Mouse (Mus musculus): ENCODE data around the gene Mapkapk2. TPM values are rescaled to one million over a fixed set of nuclear protein-coding genes. Genes with fewer than 3 reads are reported as not detected.

The Mapkapk2 gene
- polyA plus RNA-seq, 1 experiment from 2014 or later = 44.7 TPM

- H3K27ac ChIP-seq (replicated peaks; ENCODE audit: low read depth, low read length) = no peak overlapping the region
- DNase-seq (ENCODE audit: low spot score) (no peak), ATAC-seq (replicated peaks; ENCODE audit: insufficient number of reproducible peaks, low FRiP score, low TSS enrichment, low read depth) (no peak)
- no peaks in the 10 kb centered on the region for H3K27me3 ChIP-seq (ENCODE audit: control insufficient read depth, insufficient read depth, low read length)
- 72% methylated on average over 3 of the region's 3 CpGs for WGBS
- H3K4me3 ChIP-seq (ENCODE audit: low read depth, low read length) = no peak overlapping the region
- no peaks in the 10 kb centered on the region for H3K9me3 ChIP-seq (replicated peaks; ENCODE audit: control insufficient read depth, low read length)
- H3K9ac ChIP-seq (replicated peaks; ENCODE audit: low read length) = no peak overlapping the region
- H3K36me3 ChIP-seq (replicated peaks; ENCODE audit: control insufficient read depth, insufficient read depth, low read depth, low read length) = no peaks in the 10 kb centered on the region
- no peak overlapping the region for H3K4me2 ChIP-seq (ENCODE audit: low read depth, low read length)
- H3K4me1 ChIP-seq (ENCODE audit: control insufficient read depth, insufficient read depth, low read length) = peaks cover 4% of the 10 kb centered on the region; the same call in 1 of the 2 replicates
These were observed 12.4 kb downstream of the Mapkapk2 start for GRCm38 (mm10) chr1:131085272-131085671.

- Histone ChIP-seq H3K27ac (replicated peaks; ENCODE audit: low read depth, low read length) (no peak overlapping the region), H3K9ac (replicated peaks; ENCODE audit: low read length) (no peak overlapping the region), H3K27me3 (ENCODE audit: control insufficient read depth, insufficient read depth, low read length) (no peaks in the 10 kb centered on the region), H3K9me3 (replicated peaks; ENCODE audit: control insufficient read depth, low read length) (no peaks in the 10 kb centered on the region), H3K4me1 (ENCODE audit: control insufficient read depth, insufficient read depth, low read length) (peaks cover 4% of the 10 kb centered on the region; the same call in 1 of the 2 replicates), H3K4me2 (ENCODE audit: low read depth, low read length) (no peak overlapping the region), H3K36me3 (replicated peaks; ENCODE audit: control insufficient read depth, insufficient read depth, low read depth, low read length) (no peaks in the 10 kb centered on the region), H3K4me3 (ENCODE audit: low read depth, low read length) (no peak overlapping the region)
- ATAC-seq (replicated peaks; ENCODE audit: insufficient number of reproducible peaks, low FRiP score, low TSS enrichment, low read depth) (no peak; the same call in 1 of the 2 replicates), DNase-seq (ENCODE audit: low spot score) (no peak)
- 32% methylated on average over 8 of the region's 8 CpGs for WGBS
These were observed 13.3 kb downstream of the Mapkapk2 start for GRCm38 (mm10) chr1:131084289-131084688.

- Histone ChIP-seq H3K4me2 (ENCODE audit: low read depth, low read length) (no peak overlapping the region), H3K9me3 (replicated peaks; ENCODE audit: control insufficient read depth, low read length) (no peaks in the 10 kb centered on the region), H3K27me3 (ENCODE audit: control insufficient read depth, insufficient read depth, low read length) (no peaks in the 10 kb centered on the region), H3K9ac (replicated peaks; ENCODE audit: low read length) (no peak overlapping the region), H3K4me1 (ENCODE audit: control insufficient read depth, insufficient read depth, low read length) (peaks cover 4% of the 10 kb centered on the region; the same call in 1 of the 2 replicates), H3K36me3 (replicated peaks; ENCODE audit: control insufficient read depth, insufficient read depth, low read depth, low read length) (no peaks in the 10 kb centered on the region), H3K27ac (replicated peaks; ENCODE audit: low read depth, low read length) (no peak overlapping the region), H3K4me3 (ENCODE audit: low read depth, low read length) (no peak overlapping the region)
- WGBS = 74% methylated on average over 4 of the region's 4 CpGs
- ATAC-seq (replicated peaks; ENCODE audit: insufficient number of reproducible peaks, low FRiP score, low TSS enrichment, low read depth) (no peak), DNase-seq (ENCODE audit: low spot score) (no peak)
These were observed 14.0 kb downstream of the Mapkapk2 start for GRCm38 (mm10) chr1:131083609-131084008.

GRCm38 (mm10) chr1:131083122-131083521, 14.5 kb downstream of the Mapkapk2 start:
- no peak for ATAC-seq (replicated peaks; ENCODE audit: insufficient number of reproducible peaks, low FRiP score, low TSS enrichment, low read depth)
- Histone ChIP-seq H3K4me2 (ENCODE audit: low read depth, low read length) (no peak overlapping the region), H3K27me3 (ENCODE audit: control insufficient read depth, insufficient read depth, low read length) (no peaks in the 10 kb centered on the region), H3K9ac (replicated peaks; ENCODE audit: low read length) (no peak overlapping the region), H3K27ac (replicated peaks; ENCODE audit: low read depth, low read length) (no peak overlapping the region), H3K4me3 (ENCODE audit: low read depth, low read length) (no peak overlapping the region), H3K4me1 (ENCODE audit: control insufficient read depth, insufficient read depth, low read length) (peaks cover 4% of the 10 kb centered on the region; the same call in 1 of the 2 replicates), H3K9me3 (replicated peaks; ENCODE audit: control insufficient read depth, low read length) (no peaks in the 10 kb centered on the region), H3K36me3 (replicated peaks; ENCODE audit: control insufficient read depth, insufficient read depth, low read depth, low read length) (no peaks in the 10 kb centered on the region)
- WGBS = 63% methylated on average over 5 of the region's 5 CpGs
- no peak for DNase-seq (ENCODE audit: low spot score)

GRCm38 (mm10) chr1:131080686-131081085, 16.9 kb downstream of the Mapkapk2 start:
- H3K4me1 ChIP-seq (ENCODE audit: control insufficient read depth, insufficient read depth, low read length) = peaks cover 4% of the 10 kb centered on the region; the same call in 1 of the 2 replicates

GRCm38 (mm10) chr1:131079762-131080161, 17.9 kb downstream of the Mapkapk2 start:
- no peak for ATAC-seq (replicated peaks; ENCODE audit: insufficient number of reproducible peaks, low FRiP score, low TSS enrichment, low read depth)

More at GRCm38 (mm10) chr1:131080686-131081085, 16.9 kb downstream of the Mapkapk2 start:
- Histone ChIP-seq H3K27ac (replicated peaks; ENCODE audit: low read depth, low read length) (no peak overlapping the region), H3K9me3 (replicated peaks; ENCODE audit: control insufficient read depth, low read length) (no peaks in the 10 kb centered on the region), H3K27me3 (ENCODE audit: control insufficient read depth, insufficient read depth, low read length) (no peaks in the 10 kb centered on the region), H3K4me3 (ENCODE audit: low read depth, low read length) (no peak overlapping the region), H3K9ac (replicated peaks; ENCODE audit: low read length) (no peak overlapping the region), H3K4me2 (ENCODE audit: low read depth, low read length) (no peak overlapping the region), H3K36me3 (replicated peaks; ENCODE audit: control insufficient read depth, insufficient read depth, low read depth, low read length) (no peaks in the 10 kb centered on the region)
- WGBS = 87% methylated on average over 1 of the region's 1 CpGs
- DNase-seq (ENCODE audit: low spot score) = no peak
- no peak for ATAC-seq (replicated peaks; ENCODE audit: insufficient number of reproducible peaks, low FRiP score, low TSS enrichment, low read depth)

DNA sequence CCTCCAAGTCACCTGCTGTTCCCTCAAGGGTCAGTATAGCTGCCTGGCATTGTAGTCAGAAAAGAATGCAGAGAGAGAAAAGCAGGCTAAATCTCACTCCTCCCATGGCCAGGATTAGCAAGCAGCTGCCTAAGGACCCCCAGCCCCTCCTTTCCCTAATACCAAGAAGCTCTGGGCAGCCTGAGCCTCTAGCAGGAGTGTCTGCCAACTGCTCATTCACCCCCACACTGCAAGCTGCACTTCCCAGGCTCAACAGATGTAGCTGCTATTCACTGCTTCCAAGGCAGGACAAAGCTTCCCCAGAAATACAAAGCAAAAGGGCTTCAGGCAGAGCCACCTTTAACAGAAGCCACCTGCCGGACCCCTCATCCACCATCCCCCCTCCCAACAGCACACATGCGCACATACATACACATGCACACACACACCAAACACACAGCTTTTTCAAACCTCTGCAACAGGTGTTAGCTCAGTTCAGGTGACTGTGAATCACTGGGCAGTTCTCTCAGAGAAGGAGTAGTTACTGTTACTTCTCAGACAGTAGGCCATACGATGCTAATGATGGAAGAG, 18.8 kb downstream of the Mapkapk2 start:
- H3K27ac ChIP-seq (replicated peaks; ENCODE audit: low read depth, low read length) = 0 out of 2 replicates have a peak overlapping the region, but pooled peaks have one; percentile 22
- 52% methylated on average over 3 of the region's 3 CpGs for WGBS
- ATAC-seq (replicated peaks; ENCODE audit: insufficient number of reproducible peaks, low FRiP score, low TSS enrichment, low read depth) = peak; percentile 81
- no peaks in the 10 kb centered on the region for H3K36me3 ChIP-seq (replicated peaks; ENCODE audit: control insufficient read depth, insufficient read depth, low read depth, low read length)
- no peaks in the 10 kb centered on the region for H3K9me3 ChIP-seq (replicated peaks; ENCODE audit: control insufficient read depth, low read length)
- peaks cover 4% of the 10 kb centered on the region; the same call in 1 of the 2 replicates for H3K4me1 ChIP-seq (ENCODE audit: control insufficient read depth, insufficient read depth, low read length)
- peak; percentile 66 for DNase-seq (ENCODE audit: low spot score)
- no peak overlapping the region for H3K4me2 ChIP-seq (ENCODE audit: low read depth, low read length)
- no peaks in the 10 kb centered on the region for H3K27me3 ChIP-seq (ENCODE audit: control insufficient read depth, insufficient read depth, low read length)
- no peak overlapping the region for H3K9ac ChIP-seq (replicated peaks; ENCODE audit: low read length)
- no peak overlapping the region for H3K4me3 ChIP-seq (ENCODE audit: low read depth, low read length)

More at GRCm38 (mm10) chr1:131079762-131080161, 17.9 kb downstream of the Mapkapk2 start:
- Histone ChIP-seq H3K27me3 (ENCODE audit: control insufficient read depth, insufficient read depth, low read length) (no peaks in the 10 kb centered on the region), H3K9me3 (replicated peaks; ENCODE audit: control insufficient read depth, low read length) (no peaks in the 10 kb centered on the region), H3K4me1 (ENCODE audit: control insufficient read depth, insufficient read depth, low read length) (peaks cover 4% of the 10 kb centered on the region; the same call in 1 of the 2 replicates), H3K9ac (replicated peaks; ENCODE audit: low read length) (no peak overlapping the region), H3K36me3 (replicated peaks; ENCODE audit: control insufficient read depth, insufficient read depth, low read depth, low read length) (no peaks in the 10 kb centered on the region), H3K4me2 (ENCODE audit: low read depth, low read length) (no peak overlapping the region), H3K4me3 (ENCODE audit: low read depth, low read length) (no peak overlapping the region), H3K27ac (replicated peaks; ENCODE audit: low read depth, low read length) (peak overlapping the region; percentile 5; the same call in 1 of the 2 replicates)
- WGBS = 72% methylated on average over 4 of the region's 4 CpGs
- peak; percentile 30 for DNase-seq (ENCODE audit: low spot score)

GRCm38 (mm10) chr1:131075098-131075791, 22.4 kb downstream of the Mapkapk2 start:
- ATAC-seq (replicated peaks; ENCODE audit: insufficient number of reproducible peaks, low FRiP score, low TSS enrichment, low read depth) (no peak), DNase-seq (ENCODE audit: low spot score) (no peak)
- Histone ChIP-seq H3K27me3 (ENCODE audit: control insufficient read depth, insufficient read depth, low read length) (no peaks in the 10 kb centered on the region), H3K4me1 (ENCODE audit: control insufficient read depth, insufficient read depth, low read length) (no peaks in the 10 kb centered on the region; the same call in 1 of the 2 replicates), H3K36me3 (replicated peaks; ENCODE audit: control insufficient read depth, insufficient read depth, low read depth, low read length) (no peaks in the 10 kb centered on the region), H3K9ac (replicated peaks; ENCODE audit: low read length) (no peak overlapping the region), H3K9me3 (replicated peaks; ENCODE audit: control insufficient read depth, low read length) (no peaks in the 10 kb centered on the region), H3K27ac (replicated peaks; ENCODE audit: low read depth, low read length) (no peak overlapping the region), H3K4me2 (ENCODE audit: low read depth, low read length) (no peak overlapping the region), H3K4me3 (ENCODE audit: low read depth, low read length) (no peak overlapping the region)
- WGBS = 87% methylated on average over 7 of the region's 7 CpGs
